Mouse (Mus musculus) spleen, embryonic (tissue): ENCODE results near the gene Pwp2.
"Not testable (repeated sequence)": the region's sequence is repeated elsewhere in the genome, so short reads cannot be mapped to it uniquely, and the experiment has no call there.

ENCODE experiments used
- CTCF ChIA-PET: fragments of 350-600 bp; sonication (Branson Sonifier 250); formaldehyde crosslinking; loops from one replicate; lab custom pipeline; 2022; lab: Charles Lee

The Pwp2 gene

DNA sequence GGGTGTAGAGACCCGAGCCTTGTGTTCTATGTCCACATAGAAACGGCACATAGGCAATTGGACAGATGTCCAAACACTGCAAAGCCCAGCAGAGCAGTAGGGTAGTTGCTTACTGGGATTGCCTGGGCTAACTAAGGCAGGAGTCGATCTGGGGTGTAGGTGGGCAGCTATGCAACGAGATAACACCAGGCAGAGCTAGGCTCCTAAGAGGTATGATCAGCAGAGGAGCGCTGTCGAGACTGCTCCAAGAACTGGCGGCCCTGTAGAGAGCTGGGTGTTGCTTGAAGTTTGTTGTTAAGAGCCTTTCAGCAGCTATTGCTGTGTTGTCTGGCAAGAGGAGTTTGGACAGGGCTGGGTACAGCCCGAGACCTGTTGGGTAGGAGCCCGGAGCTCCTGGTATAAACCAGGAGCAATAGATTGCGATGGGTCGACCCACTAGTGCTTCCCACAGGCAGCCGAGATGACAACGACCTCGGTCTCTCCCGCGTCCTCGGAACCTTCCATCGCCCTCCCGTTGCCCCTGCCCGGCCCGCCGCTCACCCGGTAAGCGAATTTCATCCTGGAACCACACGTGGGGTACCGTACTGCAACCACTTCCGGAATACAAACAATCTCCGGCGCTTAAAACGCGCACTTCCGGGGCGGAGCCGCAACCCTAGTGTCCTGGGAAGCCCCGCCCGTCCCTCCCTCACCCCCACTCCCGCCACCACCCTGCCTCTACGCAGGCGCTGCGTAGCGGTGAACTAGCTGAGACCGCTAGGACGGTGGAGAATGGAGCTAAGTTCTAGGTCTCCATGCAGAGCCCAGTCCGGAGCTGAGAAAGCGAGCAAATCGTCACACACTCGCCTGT lies at the start of gene Pwp2:
Pwp2 (minus strand) TSS at position 619 of the 850 bp plus-strand sequence.
- CTCF ChIA-PET: no interaction called here

DNA sequence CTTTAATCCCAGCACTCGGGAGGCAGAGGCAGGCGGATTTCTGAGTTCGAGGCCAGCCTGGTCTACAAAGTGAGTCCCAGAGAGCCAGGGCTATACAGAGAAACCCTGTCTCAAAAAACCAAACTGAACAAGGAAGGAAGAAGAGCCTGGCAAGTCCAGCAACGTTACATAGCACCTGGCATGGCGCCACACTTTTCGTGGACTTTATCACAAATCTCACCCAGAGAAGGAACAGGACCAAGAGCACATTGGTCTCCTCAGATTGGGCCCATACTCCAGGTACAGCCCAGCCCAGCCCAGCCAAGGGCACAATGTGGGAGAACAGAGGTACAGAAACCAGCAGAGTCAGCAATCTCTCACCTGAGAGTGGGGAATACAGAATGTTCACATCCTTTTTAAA lies 48.8 kb upstream of the Pwp2 start:
- CTCF ChIA-PET: no interaction called here

DNA sequence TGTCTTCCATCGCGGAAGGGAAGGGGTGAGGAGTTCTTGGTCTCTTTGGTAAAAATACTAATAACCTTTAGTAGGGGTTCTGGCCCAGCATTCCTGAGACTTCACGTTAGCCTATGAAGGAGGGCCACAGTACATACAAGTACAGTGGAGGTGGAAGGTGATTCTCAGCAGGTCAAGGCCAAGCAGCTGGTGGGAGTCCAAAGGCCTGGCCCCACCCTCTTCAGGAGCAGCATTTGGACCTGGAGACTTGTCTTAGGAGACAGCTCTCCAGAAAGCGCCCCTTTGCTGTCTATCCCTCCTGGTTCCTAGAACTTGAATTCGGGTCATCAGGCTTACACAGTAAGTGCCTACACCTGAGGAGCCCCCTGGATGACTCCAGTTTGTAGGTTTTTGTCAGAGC lies 48.2 kb upstream of the Pwp2 start:
- CTCF ChIA-PET: no interaction called here

DNA sequence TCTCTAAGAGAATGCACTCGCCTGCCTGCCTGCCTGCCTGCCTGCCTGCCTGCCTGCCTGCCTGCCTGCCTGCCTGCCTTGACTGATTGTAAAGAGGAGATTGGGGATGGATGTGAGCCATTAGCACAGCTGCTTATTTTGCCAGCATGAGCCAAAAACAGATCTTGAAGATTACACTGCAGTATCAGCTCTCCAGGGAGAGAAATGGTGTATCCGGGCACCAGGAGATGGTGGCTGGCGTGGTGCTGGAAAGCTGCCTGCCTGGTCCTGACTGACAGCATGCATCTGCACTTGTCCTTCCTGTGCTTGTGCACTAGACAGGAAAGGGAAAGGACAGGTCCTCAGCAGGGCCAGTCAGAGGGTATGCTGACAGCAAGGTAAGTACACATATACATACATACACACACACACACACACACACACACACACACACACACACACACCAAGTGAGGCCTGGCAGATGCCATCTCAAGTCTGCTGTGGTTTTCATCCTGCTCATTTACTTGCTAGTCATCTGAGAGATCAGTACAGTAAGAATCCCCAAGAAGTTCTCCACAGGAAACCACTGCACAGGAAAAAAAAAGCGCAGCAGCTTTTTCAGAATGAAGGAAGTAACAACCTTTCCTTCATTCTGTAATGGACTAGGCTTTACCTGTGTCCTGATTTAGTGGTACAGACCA lies 47.5 kb upstream of the Pwp2 start:
- CTCF ChIA-PET: interaction anchor here (0.7 kb wide), 1 partner anchor 459 kb away, joined by 3 read pairs; no protein-coding TSS in a partner anchor

DNA sequence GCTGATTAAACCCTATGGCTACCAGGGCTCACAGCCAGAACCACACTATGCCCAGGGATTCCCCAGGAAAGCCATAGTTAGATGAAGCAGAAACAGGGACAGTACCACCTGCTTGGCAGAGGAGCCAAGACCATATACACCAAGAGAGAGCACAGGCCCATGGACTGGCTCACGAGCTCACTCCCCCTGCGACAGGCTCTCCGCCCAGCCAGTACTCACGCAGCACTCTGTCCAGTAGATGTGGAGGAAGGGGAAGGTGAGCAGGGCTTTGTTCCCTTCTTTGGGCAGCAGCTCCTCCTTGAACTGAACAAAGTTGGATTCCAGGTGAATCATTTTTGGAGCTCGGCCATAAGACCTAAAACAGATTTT lies 43.6 kb upstream of the Pwp2 start:
- CTCF ChIA-PET: interaction anchor here (0.5 to 0.6 kb wide), 2 partner anchors 156 to 221 kb away, joined by 3 to 4 read pairs; no protein-coding TSS in a partner anchor

DNA sequence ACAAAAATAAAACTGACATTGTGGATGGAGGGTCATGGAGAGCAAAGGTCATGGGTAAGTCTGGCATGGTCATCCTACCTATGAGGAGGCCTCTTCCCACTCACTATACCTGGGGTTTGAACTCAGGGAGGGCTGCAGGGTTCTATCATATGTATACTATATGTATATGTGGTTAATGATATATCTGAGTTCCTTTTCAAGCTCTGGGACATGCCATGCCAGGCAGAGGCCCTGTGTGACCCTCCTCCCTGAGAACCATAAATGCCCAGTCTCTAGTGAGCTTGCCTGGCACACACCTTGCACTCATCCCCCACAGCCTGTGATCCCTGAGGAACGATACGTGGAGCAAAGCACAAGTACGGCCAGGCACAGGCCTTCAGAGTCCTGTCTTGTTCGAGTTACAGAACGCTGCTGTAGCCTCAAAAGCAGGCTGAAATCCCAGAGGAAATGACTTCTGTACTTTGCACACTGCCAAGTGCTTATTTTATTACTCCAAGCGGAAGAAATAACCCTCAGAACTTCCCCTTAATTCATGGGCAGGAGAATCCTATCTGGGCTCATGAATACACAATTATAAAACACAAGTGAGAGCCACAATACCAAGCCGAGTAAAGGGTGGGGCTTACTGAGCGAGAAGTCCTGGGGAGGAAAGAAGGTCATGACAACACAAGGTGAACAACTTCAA lies 43.1 kb upstream of the Pwp2 start:
- CTCF ChIA-PET: interaction anchor here (0.5 to 0.6 kb wide), 2 partner anchors 157 to 221 kb away, joined by 3 to 4 read pairs; no protein-coding TSS in a partner anchor

DNA sequence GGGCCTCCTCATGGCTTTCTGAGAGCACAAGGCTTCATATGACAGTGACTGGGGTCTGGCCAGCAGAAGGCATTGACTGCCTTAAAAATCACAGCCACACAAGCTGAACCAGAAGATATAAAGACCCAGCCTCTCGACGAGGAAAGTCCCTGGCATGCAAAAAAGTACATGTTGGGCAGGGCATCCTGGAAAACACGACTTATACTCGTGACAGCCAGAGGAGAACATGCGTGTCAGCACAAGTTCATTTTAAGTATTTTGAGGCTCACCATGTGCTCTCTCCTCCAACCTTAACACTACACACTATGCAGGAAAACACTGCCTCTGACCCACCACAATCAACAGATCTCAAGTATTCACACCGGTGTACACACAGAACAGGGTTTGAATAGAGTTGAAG lies 39.2 kb upstream of the Pwp2 start:
- CTCF ChIA-PET: no interaction called here

DNA sequence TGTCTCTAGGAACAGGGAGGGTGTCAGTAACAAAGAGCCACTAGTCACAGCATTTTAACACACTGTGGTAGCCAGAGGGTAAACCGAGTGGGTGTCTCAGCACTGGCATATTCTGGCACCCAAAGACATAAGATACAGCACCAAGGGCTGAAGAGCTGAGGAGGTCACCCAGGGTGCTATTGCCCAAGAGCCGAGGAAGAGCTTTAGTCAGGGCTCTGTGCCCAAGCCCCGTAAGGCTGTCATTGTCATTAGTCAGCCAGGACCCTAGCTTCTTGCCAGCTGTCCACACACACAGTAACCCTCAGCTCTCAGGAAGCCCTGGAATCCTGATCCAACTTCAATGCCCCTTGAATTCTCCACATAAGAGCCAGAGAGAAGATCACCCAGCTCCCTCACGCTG lies 38.0 kb upstream of the Pwp2 start:
- CTCF ChIA-PET: no interaction called here

DNA sequence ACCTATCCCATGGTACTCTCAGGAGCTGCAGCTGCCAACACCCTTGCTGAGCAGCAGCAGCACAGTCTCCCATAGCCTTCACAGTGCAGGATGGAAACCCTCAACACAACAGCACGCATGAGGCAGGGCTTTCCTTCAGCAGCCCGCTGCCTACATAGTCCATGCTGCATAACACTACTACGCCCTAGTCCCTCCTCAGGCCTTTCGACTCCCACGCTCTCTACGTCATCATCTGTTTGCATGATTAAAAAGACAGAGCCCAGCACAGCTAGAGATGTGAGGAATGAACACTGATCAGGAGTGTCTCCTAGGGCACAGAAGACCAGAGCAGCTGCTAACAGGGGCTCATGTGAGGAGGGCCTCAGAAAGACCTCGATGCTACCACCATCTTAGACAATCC lies 36.4 kb upstream of the Pwp2 start:
- CTCF ChIA-PET: no interaction called here

DNA sequence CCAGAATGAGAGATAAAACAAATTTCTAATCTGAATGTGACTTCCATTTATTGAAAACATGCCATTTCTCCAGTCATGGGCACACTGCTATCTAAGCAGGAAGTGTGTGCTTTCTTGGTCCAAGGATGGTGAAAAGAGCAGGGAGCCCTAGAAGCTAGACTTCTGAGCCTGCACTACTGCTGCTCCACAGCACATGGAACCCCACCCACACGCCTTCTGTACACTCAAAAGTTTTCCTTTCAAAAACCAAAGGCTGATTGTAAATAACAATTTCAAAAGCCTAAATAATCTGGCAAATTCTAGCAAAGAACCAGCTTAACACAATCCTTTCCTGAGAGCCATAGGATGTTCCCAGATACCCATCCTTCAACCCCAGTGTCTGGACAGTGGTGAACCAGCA lies 34.6 kb upstream of the Pwp2 start:
- CTCF ChIA-PET: no interaction called here

DNA sequence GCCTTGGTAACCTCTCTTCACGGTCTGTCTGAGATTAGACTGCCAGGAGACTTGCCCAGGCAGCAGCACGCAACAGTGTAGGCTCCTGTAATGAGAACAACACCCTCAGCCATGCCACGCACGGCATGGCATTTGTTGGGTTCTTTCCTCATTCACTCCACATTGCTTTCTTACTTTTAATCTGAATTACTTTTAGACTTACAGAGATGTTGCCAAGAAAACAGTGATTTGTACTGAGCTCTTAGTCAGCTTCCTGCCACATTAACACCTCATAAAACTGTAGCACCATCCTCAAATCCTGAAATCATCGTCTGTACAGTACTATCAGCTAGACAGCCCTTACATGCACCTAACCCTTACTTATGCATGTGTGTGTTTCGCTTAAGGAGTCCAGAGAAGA lies 33.6 kb upstream of the Pwp2 start:
- CTCF ChIA-PET: no interaction called here

DNA sequence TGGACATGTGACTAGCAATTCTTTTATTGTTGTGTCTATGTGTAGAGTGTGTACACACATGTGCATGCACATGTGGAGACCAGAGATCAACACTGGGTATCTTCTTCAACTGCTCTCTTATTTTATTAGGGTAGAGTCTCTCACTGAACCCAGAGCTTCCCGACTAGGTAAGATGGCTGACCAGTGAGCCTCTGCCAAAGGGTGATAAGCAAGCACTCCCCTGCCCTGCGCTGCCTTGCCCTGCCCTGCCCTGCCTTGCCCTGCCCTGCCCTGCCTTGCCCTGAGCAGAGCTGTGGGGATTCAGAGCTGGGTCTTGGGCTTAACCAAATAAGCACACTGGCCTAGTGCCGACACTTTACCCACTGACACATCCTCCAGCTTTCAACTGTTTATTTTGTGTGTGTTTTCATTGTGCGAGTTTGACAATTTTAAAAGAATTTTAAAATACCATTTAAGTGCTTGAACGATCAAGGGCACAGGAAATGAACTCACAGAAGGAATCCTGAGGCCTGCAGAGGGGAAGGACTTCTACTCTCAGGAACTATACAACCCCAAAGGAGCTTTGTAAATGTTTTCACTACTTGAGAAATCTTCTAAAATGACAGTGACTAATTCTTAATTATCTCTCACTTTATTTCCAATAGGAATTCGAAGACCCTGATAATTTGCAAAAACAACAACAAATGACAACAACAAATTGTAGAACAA lies 31.6 kb upstream of the Pwp2 start:
- CTCF ChIA-PET: no interaction called here

DNA sequence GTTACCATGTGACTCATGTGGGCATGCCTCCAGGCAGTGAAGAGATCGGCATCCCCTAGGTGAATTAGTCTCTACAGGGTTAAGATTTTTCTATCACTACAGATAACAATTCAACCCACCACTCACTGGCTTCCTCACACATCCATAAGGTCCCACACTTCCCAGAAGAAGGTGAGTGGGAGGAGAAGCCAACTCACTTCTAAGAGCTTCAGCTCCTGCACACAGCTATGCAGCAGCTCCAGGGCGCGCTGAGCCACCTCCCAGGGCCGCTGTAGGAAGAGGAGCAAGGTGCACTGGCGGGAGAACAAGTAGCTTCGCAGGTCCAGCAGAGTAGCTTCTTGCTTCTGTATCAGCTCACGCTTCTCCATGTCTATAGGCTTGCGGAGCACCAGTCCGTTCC lies 29.4 kb upstream of the Pwp2 start:
- CTCF ChIA-PET: interaction anchor here (1.1 kb wide), 1 partner anchor 1446 kb away, joined by 9 read pairs; no protein-coding TSS in a partner anchor

DNA sequence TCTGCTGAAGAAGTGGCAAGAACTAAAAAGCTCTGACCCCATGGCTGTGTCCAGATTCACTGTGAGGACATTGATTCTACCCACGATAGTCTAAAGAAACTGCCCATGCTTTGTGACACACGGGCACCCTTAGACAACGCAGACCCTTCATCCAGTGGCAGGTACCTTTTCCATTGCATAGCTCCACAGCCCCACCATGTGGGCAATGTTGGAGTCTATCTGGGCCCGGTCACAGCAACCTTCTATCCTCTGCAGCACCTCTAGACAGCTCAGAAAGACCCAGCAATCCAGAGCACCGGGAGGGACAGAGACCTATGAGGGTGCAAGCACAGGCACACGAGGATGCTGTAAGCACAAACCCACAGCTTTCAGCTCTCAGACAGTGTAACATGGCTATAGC lies 26.4 kb upstream of the Pwp2 start:
- CTCF ChIA-PET: interaction anchor here (0.6 to 0.8 kb wide), 2 partner anchors 193 to 582 kb away, joined by 3 to 4 read pairs; no protein-coding TSS in a partner anchor

DNA sequence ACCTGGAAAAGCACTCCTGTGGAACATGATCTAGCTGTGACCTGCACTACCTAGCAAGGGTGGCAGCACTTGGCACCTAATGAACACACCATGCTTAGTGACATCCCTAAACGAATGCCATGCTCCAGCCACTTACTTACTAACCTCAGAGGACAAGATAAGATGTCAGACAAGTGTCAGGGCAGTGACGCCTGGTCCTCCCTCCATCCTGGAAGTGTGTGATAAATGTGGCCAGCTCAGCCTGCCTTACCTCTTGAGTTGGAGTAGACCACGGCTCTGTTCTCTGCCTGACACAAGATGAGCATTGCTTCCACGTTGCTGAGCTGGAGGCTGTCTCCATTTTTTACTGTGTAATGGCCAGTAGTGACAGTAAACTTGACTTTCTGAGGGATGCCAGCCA lies 16.2 kb upstream of the Pwp2 start:
- CTCF ChIA-PET: interaction anchor here (0.6 kb wide), 1 partner anchor 195 kb away, joined by 8 read pairs; no protein-coding TSS in a partner anchor

DNA sequence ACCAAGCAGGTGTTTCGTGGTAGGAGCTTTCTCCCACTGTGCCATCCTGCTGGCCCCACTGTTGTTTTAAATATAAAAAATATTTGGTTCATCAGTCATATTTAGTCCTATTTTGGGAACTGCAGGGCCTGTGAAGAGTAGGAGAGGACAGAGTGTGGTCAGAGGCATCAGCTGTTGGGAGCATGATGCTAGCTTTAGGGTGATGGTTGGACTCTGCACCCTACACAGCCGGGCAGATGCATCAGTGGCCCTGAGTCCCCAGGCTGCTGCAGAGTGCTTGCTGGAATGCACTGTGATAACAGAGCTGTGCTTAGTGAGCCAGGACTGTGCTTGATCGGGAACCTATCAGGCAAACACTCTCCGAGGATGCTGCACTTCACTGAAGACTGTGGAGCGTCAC lies 8.0 kb upstream of the Pwp2 start:
- CTCF ChIA-PET: no interaction called here

DNA sequence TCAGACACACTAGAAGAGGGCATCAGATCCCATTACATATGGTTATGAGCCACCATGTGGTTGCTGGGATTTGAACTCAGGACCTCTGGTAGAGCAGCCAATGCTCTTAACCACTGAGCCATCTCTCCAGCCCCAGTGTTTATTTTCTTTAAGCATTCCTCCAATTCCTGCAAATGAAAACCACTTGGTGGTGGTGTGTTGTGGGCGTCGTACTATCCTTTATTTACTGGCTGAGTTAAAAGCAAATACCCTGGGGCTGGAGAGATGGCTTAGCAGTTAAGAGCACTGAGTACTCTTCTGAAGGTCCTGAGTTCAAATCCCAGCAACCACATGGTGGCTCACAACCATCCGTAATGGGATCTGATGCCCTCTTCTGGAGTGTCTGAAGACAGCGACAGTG lies 1.1 kb upstream of the Pwp2 start:
- CTCF ChIA-PET: not testable (repeated sequence)

DNA sequence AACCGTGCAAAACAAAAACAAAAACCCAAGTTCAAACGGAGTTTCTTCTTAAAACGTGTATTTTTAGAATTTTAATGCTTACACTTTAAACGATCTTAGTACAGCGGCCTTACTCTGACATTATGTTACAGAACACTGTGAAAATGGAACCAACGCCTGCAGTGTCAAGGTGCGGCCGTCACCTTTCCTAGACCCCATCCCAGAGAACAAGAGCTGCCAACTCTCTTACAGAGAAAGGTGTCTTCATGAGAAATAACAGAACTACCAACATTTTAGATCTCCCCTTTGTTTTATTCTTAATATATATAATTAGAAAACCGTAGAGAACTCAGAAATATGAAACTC lies 404 bp upstream of the Pwp2 start:
- CTCF ChIA-PET: no interaction called here

DNA sequence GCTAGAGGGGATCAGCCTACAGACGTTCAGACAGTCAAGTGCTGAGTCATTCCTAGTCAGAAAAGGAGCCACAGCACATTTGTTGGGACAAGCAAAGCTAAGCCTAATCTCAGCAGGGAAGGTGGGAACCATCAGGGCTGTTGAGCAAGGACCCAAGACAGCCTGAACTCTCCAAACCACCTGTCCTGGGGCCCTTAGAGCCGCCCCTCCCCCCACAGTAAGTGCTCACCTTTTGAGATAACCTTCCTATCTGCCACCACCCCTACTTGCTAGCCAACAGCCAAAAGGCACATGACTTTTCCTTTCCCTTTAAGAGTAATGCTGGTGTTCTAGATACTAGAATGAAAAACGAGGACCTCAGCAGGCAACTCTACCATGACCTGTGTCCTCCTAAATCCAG lies 1.4 kb downstream of the Pwp2 start:
- CTCF ChIA-PET: no interaction called here

DNA sequence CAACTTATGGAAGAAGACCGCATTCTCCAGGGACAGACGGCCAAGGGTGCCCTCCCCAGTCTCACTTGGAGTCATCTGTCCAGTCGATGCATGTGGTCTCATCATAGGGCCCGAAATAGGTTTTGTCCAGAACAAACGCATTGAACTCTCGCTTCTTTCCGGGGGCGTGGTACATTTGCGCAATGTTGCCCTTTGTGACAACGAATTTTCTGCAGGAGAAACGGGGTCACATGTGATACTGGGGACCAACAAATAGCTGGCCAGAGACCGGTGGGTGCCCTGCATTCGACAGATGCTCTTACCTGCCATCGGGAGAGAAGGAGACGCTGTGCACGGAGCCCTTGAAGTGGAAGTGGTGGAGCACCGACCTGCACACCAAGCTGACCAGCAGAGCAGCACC lies 2.6 kb downstream of the Pwp2 start:
- CTCF ChIA-PET: no interaction called here

DNA sequence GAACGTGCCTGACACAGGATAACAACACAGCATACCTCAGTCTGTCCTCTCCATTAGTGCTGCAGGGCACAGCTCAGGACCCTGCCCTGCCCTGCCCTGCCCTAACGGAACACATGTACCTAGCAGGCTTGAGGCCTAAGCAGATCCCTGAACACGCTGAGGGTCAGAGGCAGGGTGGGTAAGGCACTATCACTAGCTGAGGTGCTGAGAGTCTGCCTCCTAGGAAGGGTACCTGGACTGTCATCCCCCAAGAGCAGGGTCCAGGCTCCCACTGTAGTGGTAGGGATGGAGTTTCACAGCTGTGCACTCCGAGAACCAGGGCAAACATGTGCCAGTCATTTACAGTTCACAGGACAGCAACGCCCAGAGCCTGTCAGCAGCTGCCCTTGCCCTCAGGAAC lies 10.5 kb downstream of the Pwp2 start:
- CTCF ChIA-PET: interaction anchor here (0.6 kb wide), 2 partner anchors 192 to 211 kb away, joined by 3 to 4 read pairs; no protein-coding TSS in a partner anchor
